Mouse (Mus musculus): ENCODE measurements around the gene Ubtd1.

The Ubtd1 gene

DNA sequence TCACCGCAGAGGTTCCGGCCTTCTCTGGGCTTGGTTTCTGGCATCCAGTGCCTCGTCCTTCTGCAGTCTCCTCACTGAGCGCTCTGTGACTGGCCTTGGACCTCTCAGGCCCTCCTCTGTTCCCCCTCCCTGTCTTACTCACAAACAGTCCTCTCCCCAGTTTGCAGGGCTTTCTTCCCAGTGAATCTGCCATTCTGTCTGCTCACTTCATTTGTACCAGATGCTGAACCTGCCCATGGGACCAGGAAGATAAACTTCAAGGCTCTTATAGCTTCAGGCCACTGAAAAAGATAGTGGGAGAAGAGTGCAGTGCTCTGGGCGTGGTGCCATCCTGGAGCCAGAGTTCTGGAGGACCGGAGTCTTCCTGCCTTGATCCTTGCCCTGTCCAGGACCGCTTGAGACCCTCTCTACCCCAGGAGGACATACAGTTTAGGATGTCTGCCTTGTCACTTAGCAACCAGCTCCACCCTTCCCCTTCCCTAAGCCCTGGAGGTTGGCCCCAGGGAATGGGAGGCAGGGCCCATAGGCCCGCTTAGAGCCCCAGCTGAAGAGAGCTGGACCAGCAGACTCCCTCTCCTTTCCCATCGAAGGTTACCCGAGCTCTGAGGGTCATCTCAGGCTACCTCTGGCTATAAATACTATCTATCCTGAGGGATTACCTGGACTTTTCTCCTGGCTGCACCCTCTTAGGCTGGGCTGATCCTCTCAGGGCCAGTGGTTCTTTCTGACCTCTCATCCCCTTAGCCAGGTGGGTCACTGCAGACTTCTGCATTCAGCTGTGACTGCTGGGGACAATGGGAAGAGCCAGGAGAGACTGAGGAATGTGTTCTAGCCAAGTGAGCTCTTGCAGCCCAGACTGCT is 40.3 kb downstream of the Ubtd1 start:
- no peak for DNase-seq (ENCODE audit: low spot score in 2 of 2)

DNA sequence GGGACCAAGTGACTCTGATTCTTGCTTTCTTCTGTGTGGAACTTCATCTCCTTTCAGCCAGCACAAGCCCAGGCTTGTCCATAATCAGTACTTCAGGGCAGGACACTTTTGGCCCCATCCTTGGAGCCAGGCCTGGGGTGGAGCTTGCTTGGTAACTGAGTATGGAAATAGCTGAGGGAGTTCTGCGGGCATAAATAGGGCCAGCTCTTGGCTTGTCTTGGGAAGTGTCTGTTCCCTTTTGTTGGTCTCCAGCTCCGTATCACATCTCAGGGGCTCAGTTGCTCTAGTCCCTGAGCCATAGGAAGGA is 40.9 kb downstream of the Ubtd1 start:
- DNase-seq (ENCODE audit: low spot score in 2 of 2), result no peak

DNA sequence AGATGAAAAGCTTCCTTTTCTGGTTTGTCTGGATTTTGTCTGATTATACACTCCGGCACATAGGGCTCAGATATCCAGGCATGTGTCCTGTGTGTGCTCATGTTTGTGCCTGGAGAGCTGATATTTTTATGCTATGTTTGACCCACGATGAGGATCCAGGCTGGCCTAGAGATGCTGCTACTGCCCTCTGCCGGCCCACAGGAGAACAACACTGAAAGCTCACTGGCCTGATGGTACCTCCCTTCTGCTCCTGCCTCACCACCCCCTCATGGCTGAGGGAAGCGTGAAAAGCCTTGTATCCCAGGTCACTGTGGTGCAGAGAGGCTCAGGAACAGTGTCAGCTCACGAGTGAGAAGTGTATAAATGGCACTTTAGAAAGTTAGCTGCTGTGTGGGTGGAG is 44.6 kb downstream of the Ubtd1 start:
- peak; percentile 77 to 83 for DNase-seq (ENCODE audit: low spot score in 2 of 2)

DNA sequence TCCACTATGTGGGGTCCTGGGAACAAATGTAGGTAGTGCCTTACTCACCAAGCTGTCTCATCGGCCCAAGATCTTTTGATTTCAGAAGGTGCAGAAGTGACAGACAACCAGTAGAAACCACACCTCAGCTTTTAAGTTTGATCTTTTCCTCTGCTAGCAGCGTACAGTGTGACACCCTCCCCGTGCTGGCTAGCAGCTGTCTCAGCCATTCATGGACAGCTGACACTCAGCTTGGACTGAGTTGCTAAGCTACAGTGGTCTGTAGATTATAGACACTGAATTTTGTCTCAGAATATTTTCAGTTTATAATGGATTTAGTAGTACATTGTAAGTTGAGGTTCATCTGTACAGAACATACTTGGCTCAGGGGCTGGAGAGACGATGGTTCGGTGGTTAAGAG is 49.5 kb downstream of the Ubtd1 start:
- no peak for DNase-seq (ENCODE audit: low spot score in 2 of 2)

DNA sequence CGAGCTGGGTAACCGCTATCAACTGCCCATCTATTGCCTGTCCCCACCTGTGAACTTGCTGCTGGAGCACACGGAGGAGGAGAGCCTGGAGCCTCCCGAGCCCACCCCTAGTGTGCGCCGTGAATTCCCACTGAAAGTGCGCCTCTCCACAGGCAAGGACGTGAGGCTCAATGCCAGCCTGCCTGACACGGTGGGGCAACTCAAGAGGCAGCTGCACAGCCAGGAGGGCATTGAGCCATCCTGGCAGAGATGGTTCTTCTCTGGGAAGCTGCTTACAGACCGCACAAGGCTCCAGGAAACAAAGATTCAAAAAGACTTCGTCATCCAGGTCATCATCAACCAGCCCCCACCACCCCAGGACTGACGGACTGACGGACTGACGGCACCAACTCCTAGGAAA is 52.0 kb downstream of the Ubtd1 start:
- no peak for DNase-seq (ENCODE audit: low spot score in 2 of 2)

DNA sequence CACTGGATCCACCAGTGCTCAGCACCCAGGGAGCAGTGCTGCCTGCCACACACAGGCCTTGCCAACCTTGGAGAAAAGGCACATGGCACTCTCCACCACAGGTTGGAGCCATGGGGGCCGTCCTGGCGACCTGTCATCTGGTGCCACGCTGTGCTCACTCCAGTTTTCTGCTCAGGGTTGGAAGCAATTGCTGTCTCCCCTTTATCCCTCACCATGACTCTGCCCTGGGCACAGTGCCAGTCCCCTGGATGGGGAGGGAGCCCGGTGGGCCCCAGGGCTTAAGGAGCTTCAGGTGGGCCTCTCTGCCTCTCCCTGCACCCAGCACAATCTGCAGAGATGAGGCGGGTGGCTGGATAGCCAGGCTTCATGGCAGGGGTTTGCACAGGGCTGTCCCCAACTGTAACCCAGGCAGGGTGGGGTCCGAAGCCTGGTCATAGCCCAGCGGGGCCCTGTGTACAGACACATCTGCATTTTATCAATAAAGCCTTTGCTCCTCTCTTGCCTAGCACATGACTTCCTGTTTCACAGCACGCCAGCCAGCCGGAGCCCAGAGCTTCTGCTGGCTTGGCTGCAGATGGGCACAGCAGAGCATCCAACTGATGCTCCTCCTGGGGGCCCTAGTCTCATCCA is 52.7 kb downstream of the Ubtd1 start:
- no peak for DNase-seq (ENCODE audit: low spot score in 2 of 2)

DNA sequence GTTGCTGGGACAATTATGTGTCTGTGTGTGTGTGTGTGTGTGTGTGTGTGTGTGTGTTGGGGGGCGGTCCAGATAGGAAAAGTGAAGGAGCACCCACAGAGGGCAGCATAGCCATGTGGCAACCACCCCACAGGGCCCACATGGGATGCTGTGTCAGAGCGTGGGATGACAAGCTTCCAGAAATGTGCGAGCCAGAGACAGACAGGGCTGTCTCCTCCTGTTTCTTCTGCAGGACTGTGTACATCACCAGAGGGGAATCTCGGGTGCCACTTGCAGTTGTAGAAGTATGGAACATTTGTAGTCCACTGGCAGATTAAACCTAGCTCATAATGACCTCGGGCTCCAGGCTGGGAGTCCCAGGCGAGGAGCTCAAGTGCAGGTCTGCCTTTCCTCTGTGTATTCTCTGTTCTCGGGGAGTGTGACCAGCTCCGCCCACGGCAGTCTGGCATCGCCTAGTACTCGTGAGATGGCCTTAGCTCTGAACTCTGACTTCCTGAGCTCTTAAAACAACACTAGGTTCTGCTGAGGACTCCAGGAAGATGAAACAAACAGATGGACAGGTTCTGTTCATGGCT is 53.4 kb downstream of the Ubtd1 start:
- no peak for DNase-seq (ENCODE audit: low spot score in 2 of 2)

DNA sequence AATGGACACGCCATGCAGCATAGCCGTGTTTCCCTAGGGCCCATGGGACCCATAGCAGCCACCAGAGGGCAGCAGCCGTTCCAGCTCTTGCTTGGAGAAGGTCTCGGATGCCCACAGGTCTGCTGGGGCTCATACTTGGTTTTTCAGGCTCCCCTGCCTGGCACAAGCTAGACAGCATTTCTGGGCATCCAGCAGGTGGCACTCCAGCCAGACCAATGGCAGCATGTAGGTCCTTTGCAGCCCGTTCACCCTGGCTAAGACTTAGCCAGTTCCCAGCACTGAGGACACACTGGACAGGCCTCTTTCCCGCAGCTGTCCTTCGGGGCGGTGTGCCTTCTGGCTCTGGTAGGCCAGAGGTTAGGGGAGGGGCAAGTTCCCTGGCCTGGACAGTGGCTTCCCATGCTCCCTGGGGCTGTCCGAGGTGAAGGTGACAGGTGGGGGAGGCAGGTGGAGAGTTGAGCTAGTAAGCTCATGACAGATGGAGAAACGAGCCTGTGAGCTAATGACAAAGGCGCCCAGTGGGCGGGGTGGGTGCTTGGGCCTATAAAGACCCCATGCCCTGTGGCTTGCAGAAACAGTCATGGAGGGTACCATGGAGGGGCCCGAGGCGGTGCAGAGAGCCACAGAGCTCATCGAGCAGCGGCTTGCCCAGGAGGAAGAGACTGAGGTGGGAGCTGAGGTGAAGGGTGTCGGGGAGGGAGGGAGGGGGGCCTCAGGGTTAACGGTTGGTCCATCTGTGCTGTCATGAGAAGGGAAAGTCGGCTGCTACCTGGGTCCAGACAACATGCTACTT is 54.1 kb downstream of the Ubtd1 start, which contains the start of gene Ankrd2:
Gene Ankrd2, plus strand, starts transcription at position 545 of the 793 bp plus-strand sequence.
- DNase-seq (ENCODE audit: low spot score in 2 of 2), result peak; percentile 85

DNA sequence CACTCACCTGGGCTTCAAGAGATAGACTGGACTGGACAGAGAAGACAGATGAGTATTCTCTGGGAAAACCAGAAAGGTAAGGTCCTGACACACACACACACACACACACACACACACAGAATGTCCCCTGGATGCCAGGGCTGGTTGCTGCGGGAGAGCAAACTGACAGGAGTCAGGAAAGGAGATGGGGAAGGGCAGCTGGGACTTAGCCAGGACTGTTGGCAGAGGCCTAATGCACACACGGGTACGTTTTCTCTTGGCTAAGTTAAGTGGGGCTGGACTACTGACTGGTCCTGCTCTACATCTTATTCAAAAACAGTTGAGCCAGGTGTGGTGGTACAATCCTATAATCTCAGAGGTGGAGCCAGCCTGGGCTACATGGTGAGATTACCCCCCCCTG is 54.8 kb downstream of the Ubtd1 start:
- DNase-seq (ENCODE audit: low spot score in 2 of 2), result no peak

DNA sequence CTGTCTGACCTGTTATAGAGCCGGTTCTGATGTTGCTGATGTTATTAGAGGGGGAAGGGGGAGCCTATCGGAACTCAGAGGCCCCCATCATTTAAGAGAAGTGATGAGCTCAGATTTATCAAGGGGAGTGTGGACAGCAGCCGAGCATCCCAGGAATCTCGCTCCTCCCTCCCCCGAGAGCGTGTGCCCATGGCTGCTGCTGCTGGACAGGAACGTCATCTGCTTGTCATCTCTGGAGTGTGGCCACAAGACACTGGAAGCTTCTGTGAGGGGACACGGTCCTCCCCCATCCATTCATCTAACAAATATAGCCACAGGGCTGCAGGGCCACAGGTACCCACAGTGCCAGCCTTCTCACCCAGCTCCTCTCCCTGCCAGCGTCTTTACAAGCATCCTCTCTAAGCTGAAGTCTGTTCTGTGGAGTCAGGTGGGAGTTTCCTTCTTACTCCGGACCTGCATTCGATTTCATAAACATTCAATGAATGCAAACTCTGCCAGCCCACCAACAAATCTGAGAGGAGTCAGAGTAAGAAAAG is 55.7 kb downstream of the Ubtd1 start:
- no peak for DNase-seq (ENCODE audit: low spot score in 2 of 2)

DNA sequence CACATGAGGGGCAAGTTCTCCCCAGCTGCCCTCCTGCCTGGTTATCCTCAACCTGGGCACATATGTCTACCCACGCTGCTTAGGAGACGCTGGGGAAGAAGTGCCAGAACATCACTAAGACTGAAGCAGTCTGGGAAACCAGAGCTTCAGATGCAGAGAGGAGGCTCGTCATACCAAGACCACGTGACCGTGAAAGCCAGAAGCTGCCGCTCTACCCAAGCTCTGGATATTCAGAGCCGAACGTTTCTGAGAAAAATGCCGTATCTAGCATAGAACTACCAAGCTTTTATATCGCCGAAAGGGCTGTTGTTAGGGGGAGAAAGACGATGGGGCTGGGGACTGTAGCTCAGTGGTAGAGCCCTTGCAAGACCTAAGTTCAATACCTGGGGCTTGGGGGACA is 56.7 kb downstream of the Ubtd1 start:
- no peak for DNase-seq (ENCODE audit: low spot score in 2 of 2)

DNA sequence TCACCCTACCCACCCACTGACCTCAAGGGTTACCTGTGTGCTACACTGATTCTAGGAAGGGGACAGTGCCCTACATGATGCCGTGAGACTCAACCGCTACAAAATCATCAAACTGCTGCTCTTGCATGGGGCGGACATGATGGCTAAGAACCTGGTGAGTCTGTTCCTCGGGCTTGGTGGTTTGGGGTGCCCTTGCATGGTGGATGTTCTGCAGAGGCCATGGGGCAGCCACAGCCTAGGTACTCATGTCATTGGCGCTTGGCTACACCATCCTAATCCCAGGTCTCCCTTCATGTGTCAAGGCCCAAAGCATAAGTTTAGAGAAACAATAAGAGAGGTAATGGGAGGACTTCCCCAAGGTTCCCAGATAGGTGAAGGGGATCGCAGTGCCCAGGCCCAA is 62.4 kb downstream of the Ubtd1 start:
- no peak for DNase-seq (ENCODE audit: low spot score in 2 of 2)

DNA sequence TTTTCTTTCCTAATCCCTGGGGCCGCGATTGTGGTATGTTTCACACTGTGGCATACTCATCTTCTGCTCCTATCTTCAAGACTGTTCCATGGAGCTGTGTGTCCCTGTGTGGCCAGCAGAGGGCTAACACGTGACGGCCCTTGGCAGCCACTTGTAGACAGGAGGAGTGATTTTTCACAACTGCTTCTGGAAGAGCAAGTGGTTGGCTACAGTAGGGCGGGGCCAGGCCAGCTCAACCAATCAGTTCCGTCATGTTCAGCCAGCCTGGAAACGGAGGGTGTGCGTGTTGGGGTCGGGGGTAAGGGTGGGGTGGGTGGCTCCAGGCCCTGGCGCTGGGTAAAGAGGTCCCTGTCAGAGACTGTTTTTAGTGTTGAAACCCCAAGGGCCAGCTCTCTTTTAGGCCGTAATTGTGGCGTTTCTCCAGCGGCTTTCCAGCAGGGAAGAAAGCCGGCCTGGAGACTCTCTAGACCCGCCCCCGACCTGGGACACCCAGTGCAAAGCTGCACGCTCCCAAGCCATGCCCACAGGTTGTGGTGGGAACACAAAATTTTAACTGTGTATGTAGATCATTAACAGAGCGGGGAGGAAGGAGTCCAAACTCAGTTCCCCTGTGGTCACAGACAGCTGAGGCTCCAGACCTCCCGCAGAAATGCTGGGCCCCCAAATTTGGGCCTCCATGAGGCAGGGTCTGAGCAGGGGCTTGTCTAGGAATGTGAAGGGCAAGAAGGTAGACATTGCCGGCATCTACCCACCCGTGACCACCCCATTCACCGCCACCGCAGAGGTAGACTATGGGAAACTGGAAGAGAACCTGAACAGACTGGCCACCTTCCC is 63.9 kb downstream of the Ubtd1 start, which contains the start of gene Hoga1:
Gene Hoga1, plus strand, starts transcription at position 342 of the 834 bp plus-strand sequence.
- DNase-seq (ENCODE audit: low spot score in 2 of 2), result peak; percentile 82 to 85

DNA sequence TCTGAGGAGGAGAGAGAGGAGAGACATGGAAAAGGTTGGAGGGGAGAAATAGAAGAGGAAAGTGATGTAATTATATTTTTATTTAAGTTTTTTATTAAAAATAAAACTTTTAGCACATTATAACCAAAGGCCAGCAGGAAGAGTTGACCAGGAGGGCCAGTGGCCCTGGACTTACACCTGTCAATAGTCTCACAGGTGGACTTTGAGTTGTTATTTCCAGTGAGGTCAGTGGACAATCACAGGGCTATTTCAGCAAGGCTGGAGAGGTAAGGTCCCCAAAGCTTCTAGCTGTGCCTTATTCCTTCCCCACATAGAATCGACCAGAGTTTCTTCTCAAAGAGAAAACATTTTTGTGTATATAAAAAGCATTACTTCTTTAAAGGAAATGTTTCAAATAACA is 68.7 kb downstream of the Ubtd1 start:
- no peak for DNase-seq (ENCODE audit: low spot score in 2 of 2)

DNA sequence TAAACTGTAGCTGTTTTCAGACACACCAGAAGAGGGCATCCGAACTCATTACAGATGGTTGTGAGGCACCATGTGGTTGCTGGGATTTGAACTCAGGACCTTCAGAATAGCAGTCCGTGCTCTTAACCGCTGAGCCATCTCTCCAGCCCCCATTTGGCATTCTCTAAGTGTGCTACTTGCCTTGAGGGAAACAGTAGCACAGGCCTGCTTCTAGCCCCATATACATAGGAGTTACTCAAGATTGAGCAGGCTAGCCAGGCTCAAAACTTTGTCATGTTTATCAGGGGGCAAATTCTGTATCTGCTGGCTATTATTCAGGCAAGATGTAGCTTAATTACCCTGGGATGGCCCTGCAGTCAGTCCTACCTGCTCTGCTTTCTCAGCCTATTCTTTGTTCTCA is 69.8 kb downstream of the Ubtd1 start:
- no peak for DNase-seq (ENCODE audit: low spot score in 2 of 2)

DNA sequence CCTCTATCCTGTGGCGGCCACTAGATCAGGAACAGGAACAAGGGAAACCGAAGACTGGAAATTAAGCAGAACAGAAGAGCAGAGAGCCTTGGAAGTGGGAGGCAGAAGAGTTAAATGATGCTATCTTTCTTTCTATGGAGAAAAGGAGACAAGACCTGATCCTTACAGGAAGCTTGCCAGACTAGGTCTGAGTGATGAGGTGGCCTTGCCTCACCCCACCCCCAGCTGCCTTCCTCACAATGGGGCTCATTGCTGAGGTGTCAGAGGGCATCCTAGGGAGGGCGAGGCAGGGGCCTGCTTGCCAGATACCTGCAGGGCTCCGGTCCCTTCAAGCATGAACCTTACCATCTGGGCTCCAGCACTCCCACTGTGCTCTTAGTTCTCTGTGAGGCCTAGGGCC is 70.4 kb downstream of the Ubtd1 start, which contains the start of gene 4933411K16Rik:
Gene 4933411K16Rik, plus strand, starts transcription at position 301 of the 400 bp plus-strand sequence.
- no peak for DNase-seq (ENCODE audit: low spot score in 2 of 2)

DNA sequence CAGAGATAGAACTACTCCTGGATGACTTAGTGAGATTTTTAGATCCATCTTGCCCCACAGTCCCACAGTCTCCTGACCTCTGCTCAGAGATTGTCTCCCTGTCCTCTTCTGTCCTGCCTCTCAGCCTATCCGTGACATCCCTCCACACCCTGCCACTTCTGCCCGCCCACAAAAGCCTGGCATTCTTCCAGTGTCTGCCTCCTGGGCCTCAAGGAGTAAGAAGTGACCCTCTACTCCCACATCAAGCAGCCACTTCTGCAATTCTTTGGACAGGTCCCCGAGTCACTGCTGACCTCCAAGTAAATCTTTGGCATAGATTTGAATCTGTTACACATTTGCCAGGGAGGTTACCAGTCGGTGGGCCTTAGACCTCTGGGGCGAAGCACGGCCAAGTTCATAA is 72.7 kb downstream of the Ubtd1 start:
- no peak for DNase-seq (ENCODE audit: low spot score in 2 of 2)

DNA sequence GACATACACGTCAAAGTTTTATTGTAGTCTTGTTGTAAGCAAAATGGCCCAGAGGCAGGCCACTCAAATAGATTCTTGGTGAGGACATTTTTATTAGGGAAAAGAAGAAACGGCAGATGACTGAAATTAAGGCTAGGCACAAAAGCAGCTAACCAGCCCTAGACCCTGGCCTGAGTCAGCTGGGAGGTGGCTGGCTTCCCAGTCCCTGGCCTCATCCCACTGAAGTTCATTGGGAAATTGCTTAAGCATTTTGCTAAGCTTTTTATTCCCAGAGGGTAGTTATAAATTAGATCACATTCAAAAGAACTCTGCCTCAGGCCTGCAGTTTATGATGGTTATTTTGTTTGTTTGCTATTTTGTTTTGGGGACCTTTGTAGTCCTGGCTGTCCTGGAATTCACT is 74.3 kb downstream of the Ubtd1 start:
- DNase-seq (ENCODE audit: low spot score in 2 of 2), result peak; percentile 63 to 75

DNA sequence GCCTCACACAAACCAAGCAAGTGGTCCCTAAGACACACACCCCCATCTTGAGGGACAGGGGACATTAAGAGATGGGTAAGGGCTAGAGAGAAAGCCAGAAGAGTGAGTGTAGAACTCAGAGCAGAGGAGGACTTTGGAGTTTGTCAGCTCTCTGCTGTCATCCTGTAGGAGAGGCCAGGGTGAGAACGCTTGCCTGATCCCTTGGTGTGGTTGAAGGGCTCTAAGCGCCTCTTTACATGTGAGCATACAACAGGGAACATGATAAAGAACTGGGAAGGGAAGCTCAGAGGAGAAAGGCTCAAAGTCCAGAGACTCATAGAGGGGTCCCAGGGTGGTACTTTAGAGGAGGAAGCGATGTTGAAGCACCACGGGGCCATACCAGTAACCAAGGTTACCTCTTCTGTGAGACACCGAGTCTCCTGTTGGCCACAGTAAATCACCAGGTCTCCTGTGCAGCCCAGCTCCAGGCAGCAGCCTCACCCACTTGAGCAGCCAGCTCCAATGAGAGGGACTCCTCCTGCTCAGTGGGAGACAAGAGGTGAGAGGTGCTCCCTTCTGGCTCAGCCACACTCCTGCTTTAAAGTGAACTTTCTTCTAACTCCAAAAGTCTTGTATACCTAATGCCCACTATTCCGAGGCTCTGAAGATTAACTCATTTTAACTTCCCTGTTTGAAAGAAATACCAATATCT is 75.3 kb downstream of the Ubtd1 start:
- no peak for DNase-seq (ENCODE audit: low spot score in 2 of 2)

DNA sequence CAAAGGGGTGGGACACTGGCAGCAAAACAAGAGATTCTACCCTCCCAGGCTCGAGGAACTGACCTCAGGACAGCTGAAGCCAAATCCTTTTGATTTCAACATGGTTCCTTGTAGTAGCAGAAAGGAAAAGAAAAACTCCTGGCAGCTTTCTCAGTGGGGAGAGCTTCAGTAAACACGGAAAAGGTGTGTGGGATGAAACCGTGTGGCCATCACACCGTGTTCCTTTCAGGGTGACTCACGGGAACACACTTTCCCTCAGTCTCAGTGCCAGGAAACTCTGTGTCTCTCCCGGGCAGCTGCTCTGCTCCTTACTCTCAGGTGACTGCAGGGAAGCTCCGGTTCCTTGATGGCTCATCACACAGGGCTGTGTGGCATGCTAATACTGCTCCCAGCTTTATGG is 76.9 kb downstream of the Ubtd1 start:
- no peak for DNase-seq (ENCODE audit: low spot score in 2 of 2)

Data from heart, adult 9 months (tissue).